Mouse (Mus musculus): ENCODE data around the gene Eef1akmt3. TPM values are rescaled to one million over a fixed set of nuclear protein-coding genes. Genes with fewer than 3 reads are reported as not detected.
A peak's percentile ranks its signal among the peaks of the same experiment; 100 is the strongest.

Gene Eef1akmt3
- polyA plus RNA-seq, 1 experiment from 2014 or later: 0.19 TPM

DNA sequence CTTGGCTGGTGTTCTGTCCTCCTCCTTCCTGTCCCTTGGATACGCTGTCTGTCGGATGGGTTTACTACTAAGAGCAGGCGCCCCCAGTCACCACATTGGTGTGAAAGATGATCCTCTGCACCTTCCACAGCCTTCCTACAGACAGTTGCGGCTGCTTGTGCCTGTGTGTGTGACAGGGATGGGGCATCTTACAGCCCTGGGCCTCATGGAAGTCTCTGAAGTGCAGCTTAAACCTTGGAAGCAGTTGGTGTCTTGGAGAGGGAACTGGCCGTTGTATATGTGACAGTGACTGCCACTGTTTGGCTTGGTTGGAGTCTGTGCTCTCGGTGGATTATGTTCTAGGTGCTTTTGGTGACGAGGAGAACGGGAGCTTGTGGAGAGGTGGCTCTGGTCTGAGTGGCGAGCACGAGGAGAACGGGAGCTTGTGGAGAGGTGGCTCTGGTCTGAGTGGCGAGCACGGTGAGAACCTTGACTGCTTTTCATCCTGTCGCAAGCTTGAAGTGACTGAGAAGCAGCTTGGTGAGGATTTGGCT lies 58.1 kb downstream of the Eef1akmt3 start:
- ATAC-seq (ENCODE audit: insufficient number of reproducible peaks, low FRiP score, low TSS enrichment, low read depth) (no peak), DNase-seq (ENCODE audit: low spot score) (no peak)
- Histone ChIP-seq H3K27ac (replicated peaks; ENCODE audit: low read depth, low read length) (no peak overlapping the region), H3K9me3 (ENCODE audit: control insufficient read depth, low read length) (no peaks in the 10 kb centered on the region), H3K4me2 (ENCODE audit: low read depth, severe bottlenecking) (no peak overlapping the region), H3K4me3 (ENCODE audit: low read depth, low read length) (no peak overlapping the region), H3K9ac (ENCODE audit: low read length) (peak overlapping the region; percentile 3; the same call in 1 of the 2 replicates), H3K4me1 (ENCODE audit: control insufficient read depth, insufficient read depth, low read length) (peaks cover 54% of the 10 kb centered on the region), H3K27me3 (ENCODE audit: control insufficient read depth, insufficient read depth, low read length) (no peaks in the 10 kb centered on the region), H3K36me3 (ENCODE audit: control insufficient read depth, insufficient read depth, low read length) (no peaks in the 10 kb centered on the region)
- WGBS: 43% methylated on average over 14 of the region's 14 CpGs

DNA sequence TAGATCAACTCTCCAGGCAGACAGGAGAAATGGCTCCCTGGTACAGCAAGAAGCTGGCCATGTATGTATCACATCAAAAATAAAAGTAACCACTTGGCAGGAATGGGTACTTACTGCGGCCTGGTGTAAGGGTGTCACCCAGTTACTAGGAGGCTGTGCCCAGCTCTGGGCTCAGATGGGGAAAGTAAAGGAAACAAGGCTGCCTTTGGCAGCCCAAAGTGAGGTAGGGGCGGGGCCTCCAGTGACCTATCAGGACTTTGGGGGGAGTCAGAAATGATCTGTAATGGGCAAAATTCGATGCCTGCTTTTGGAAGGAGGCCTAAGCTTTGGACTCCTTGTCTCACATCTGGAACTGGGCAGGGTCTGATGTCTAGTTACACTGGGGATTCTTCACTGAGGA lies 59.6 kb downstream of the Eef1akmt3 start:
- no peaks in the 10 kb centered on the region for H3K36me3 ChIP-seq (ENCODE audit: control insufficient read depth, insufficient read depth, low read length)
- no peak overlapping the region for H3K27ac ChIP-seq (replicated peaks; ENCODE audit: low read depth, low read length)
- no peak overlapping the region; the same call in 1 of the 2 replicates for H3K4me3 ChIP-seq (ENCODE audit: low read depth, low read length)
- H3K4me2 ChIP-seq (ENCODE audit: low read depth, severe bottlenecking): peak overlapping the region; percentile 84; the same call in 1 of the 2 replicates
- no peak for ATAC-seq (ENCODE audit: insufficient number of reproducible peaks, low FRiP score, low TSS enrichment, low read depth)
- H3K9ac ChIP-seq (ENCODE audit: low read length): no peak overlapping the region
- 65% methylated on average over 3 of the region's 3 CpGs for WGBS
- H3K4me1 ChIP-seq (ENCODE audit: control insufficient read depth, insufficient read depth, low read length): peaks cover 47% of the 10 kb centered on the region
- no peaks in the 10 kb centered on the region for H3K27me3 ChIP-seq (ENCODE audit: control insufficient read depth, insufficient read depth, low read length)
- DNase-seq (ENCODE audit: low spot score): no peak
- H3K9me3 ChIP-seq (ENCODE audit: control insufficient read depth, low read length): no peaks in the 10 kb centered on the region

MicroRNA genes within 50 kb of the gene (microRNA counts, 519-probe panel; counts per million panel counts)
- microRNA mmu-miR-26a: 3,292 counts per million, percentile 42 among the panel's probes with 10 or more counts
- microRNA mmu-miR-546: not detected

Small RNA genes within 50 kb of the gene (microRNA-seq; reads per million reads assigned to microRNA genes)
- gene Mir26a-2: 40.0 reads per million, percentile 38 among the genes with 10 or more reads in this experiment
- 0.92 reads per million for gene Mir546

Other genes starting within 250 kb of the Eef1akmt3 start
- 20.8 and 21.9 TPM in 2 replicates for gene Atp23, start 140.2 kb downstream of the Eef1akmt3 start, polyA plus RNA-seq (2014; fragmentation: Nextera tagmentation; extraction: Ambion mirVana)
- 77.3 and 84.9 TPM in 2 replicates for gene Ctdsp2, start 62.8 kb downstream of the Eef1akmt3 start, polyA plus RNA-seq (2014; fragmentation: Nextera tagmentation; extraction: Ambion mirVana)
- 0.07 and 0.16 TPM in 2 replicates for gene Avil, start 40.8 kb downstream of the Eef1akmt3 start, polyA plus RNA-seq (2014; fragmentation: Nextera tagmentation; extraction: Ambion mirVana)
- 87.4 and 91.8 TPM in 2 replicates for gene Tsfm, start 10.7 kb downstream of the Eef1akmt3 start, polyA plus RNA-seq (2014; fragmentation: Nextera tagmentation; extraction: Ambion mirVana)
- 47.6 and 50.4 TPM in 2 replicates for gene Mettl1, start 99 bp downstream of the Eef1akmt3 start, polyA plus RNA-seq (2014; fragmentation: Nextera tagmentation; extraction: Ambion mirVana)
- not detected in 2 replicates for gene Cyp27b1, start 6.7 kb upstream of the Eef1akmt3 start, polyA plus RNA-seq (2014; fragmentation: Nextera tagmentation; extraction: Ambion mirVana)
- 1.2 and 1.6 TPM in 2 replicates for gene March9, start 18.7 kb upstream of the Eef1akmt3 start, polyA plus RNA-seq (2014; fragmentation: Nextera tagmentation; extraction: Ambion mirVana)
- gene Cdk4, start 22.0 kb upstream of the Eef1akmt3 start, polyA plus RNA-seq (2014; fragmentation: Nextera tagmentation; extraction: Ambion mirVana): 2,988 and 3,194 TPM in 2 replicates
- gene Tspan31, start 28.8 kb upstream of the Eef1akmt3 start, polyA plus RNA-seq (2014; fragmentation: Nextera tagmentation; extraction: Ambion mirVana): 123 and 134 TPM in 2 replicates
- 0.05 and 0.06 TPM in 2 replicates for gene Agap2, start 33.8 kb upstream of the Eef1akmt3 start, polyA plus RNA-seq (2014; fragmentation: Nextera tagmentation; extraction: Ambion mirVana)
- 29.5 and 32.7 TPM in 2 replicates for gene Os9, start 79.6 kb upstream of the Eef1akmt3 start, polyA plus RNA-seq (2014; fragmentation: Nextera tagmentation; extraction: Ambion mirVana)
- 3.4 TPM in 2 replicates for gene B4galnt1, start 123.7 kb upstream of the Eef1akmt3 start, polyA plus RNA-seq (2014; fragmentation: Nextera tagmentation; extraction: Ambion mirVana)
- gene Slc26a10, start 139.1 kb upstream of the Eef1akmt3 start, polyA plus RNA-seq (2014; fragmentation: Nextera tagmentation; extraction: Ambion mirVana): 2.7 and 4.1 TPM in 2 replicates
- 37.2 and 40.3 TPM in 2 replicates for gene Arhgef25, start 148.6 kb upstream of the Eef1akmt3 start, polyA plus RNA-seq (2014; fragmentation: Nextera tagmentation; extraction: Ambion mirVana)
- 138 TPM in 2 replicates for gene Dtx3, start 154.2 kb upstream of the Eef1akmt3 start, polyA plus RNA-seq (2014; fragmentation: Nextera tagmentation; extraction: Ambion mirVana)
- gene Pip4k2c, start 170.1 kb upstream of the Eef1akmt3 start, polyA plus RNA-seq (2014; fragmentation: Nextera tagmentation; extraction: Ambion mirVana): 17.8 and 20.3 TPM in 2 replicates
- gene Kif5a, start 221.8 kb upstream of the Eef1akmt3 start, polyA plus RNA-seq (2014; fragmentation: Nextera tagmentation; extraction: Ambion mirVana): 2.1 and 3.8 TPM in 2 replicates
- 160 and 170 TPM in 2 replicates for gene Dctn2, start 224.9 kb upstream of the Eef1akmt3 start, polyA plus RNA-seq (2014; fragmentation: Nextera tagmentation; extraction: Ambion mirVana)
- 17.0 and 17.2 TPM in 2 replicates for gene Mbd6, start 247.5 kb upstream of the Eef1akmt3 start, polyA plus RNA-seq (2014; fragmentation: Nextera tagmentation; extraction: Ambion mirVana)